ENCODE assay signal across 22 mouse cellular contexts in genomic region chr4:52050948-52051347, GRCm38 (mm10).
"Had no signal": no experiment of that assay in that cellular context is flagged by ENCODE, and none has a peak within 500 bp of the region (broad histone marks: within the 10 kb centered on the region; RNA-seq: fewer than 3 reads in every experiment).

No protein-coding gene starts in this region.

- DNase-seq: kidney, adult 2 months; kidney, postnatal 25 days; left cerebral cortex, postnatal 4 days; liver, postnatal 0 days; lung, postnatal 14 days; lung, postnatal 4 days; retina, postnatal 1 day; right cerebral cortex, postnatal 25 days; spleen, adult 18-20 months; thymus, postnatal 25 days had no signal

- ATAC-seq: intestine, postnatal 0 days; liver, postnatal 0 days; midbrain, embryonic 15.5 days had no signal

- H3K9me3 ChIP-seq: limb, embryonic 12.5 days; limb, embryonic 15.5 days; midbrain, embryonic 15.5 days; neural tube, embryonic 12.5 days; neural tube, embryonic 15.5 days; stomach, embryonic 15.5 days had no signal

- H3K36me3 ChIP-seq: limb, embryonic 12.5 days; limb, embryonic 15.5 days; midbrain, embryonic 15.5 days; neural tube, embryonic 12.5 days; neural tube, embryonic 15.5 days; stomach, embryonic 15.5 days had no signal

- H3K27me3 ChIP-seq: limb, embryonic 12.5 days; limb, embryonic 15.5 days; midbrain, embryonic 15.5 days; neural tube, embryonic 12.5 days; neural tube, embryonic 15.5 days; stomach, embryonic 15.5 days had no signal

- H3K9ac ChIP-seq: limb, embryonic 12.5 days; limb, embryonic 15.5 days; liver, embryonic 14.5 days; liver, postnatal 0 days; midbrain, embryonic 15.5 days; neural tube, embryonic 12.5 days; neural tube, embryonic 15.5 days; stomach, embryonic 15.5 days had no signal

- H3K4me3 ChIP-seq: left cerebral cortex, adult 2 months; limb, embryonic 12.5 days; limb, embryonic 15.5 days; midbrain, embryonic 15.5 days; neural tube, embryonic 12.5 days; neural tube, embryonic 15.5 days; stomach, embryonic 15.5 days had no signal

- H3K4me2 ChIP-seq: limb, embryonic 12.5 days; limb, embryonic 15.5 days; liver, embryonic 11.5 days; midbrain, embryonic 11.5 days; midbrain, embryonic 15.5 days; neural tube, embryonic 12.5 days; neural tube, embryonic 15.5 days; stomach, embryonic 15.5 days had no signal

- H3K27ac ChIP-seq: kidney, postnatal 0 days; left cerebral cortex, adult 2 months; limb, embryonic 12.5 days; limb, embryonic 15.5 days; liver, embryonic 14.5 days; midbrain, embryonic 15.5 days; neural tube, embryonic 12.5 days; neural tube, embryonic 15.5 days; stomach, embryonic 15.5 days had no signal

- H3K4me1 ChIP-seq: limb, embryonic 12.5 days; limb, embryonic 15.5 days; midbrain, embryonic 15.5 days; neural tube, embryonic 12.5 days; neural tube, embryonic 15.5 days; stomach, embryonic 15.5 days had no signal
